Mouse (Mus musculus): Measurements from ENCODE around the gene Apon.

DNA sequence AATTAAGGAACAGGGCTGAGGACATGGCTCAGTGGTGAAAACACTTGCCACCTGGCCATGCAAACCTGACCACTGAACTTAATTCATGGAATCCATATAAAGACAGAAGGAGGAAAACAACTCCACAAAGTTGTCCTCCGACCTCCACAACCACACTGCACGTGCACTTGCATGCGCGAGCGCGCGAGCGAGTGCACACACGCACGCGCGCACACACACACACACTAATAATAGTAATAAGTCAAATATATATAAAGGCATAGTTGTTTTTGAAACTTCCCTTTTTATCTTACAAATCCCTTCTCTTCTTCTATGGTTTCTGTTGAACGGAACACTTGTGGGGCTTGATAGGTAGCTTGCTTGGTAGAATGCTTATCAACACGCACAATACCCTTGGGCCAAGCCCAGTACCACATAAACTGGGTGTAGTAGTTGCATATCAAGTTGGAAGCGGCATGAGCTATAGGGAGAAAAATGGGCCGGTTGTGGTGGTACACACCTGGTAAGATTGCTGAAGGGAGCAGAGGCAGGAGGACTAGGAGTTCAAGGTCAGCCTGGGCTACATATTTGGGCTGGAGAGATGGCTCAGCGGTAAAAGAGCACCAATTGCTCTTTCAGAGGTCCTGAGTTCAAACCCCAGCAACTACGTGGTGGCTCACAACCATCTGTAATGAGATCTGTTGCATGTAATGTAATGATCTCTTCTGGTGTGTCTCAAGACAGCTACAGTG is 35.3 kb upstream of the Apon start:
- TF ChIP-seq CTCF (IDR thresholded peaks at IDR 0.05; ENCODE audit: insufficient read depth, low read length) (no peak), POLR2A (IDR thresholded peaks at IDR 0.05; ENCODE audit: borderline replicate concordance, extremely low read depth, low read depth, low read length) (no peak)
